Mouse (Mus musculus) lung, postnatal 0 days (tissue): ENCODE measurements around the gene Exoc3l.

ENCODE experiments used
- CTCF ChIP-seq: IDR thresholded peaks from 2 replicates; pipeline ENCODE4 v1.5.1; 2016; ENCODE audit warnings: antibody characterized with exemption, mild to moderate bottlenecking
- EP300 ChIP-seq: IDR thresholded peaks from 2 replicates; pipeline ENCODE4 v1.6.1; 2016; ENCODE audit warnings: antibody characterized with exemption, mild to moderate bottlenecking, control low read depth

DNA sequence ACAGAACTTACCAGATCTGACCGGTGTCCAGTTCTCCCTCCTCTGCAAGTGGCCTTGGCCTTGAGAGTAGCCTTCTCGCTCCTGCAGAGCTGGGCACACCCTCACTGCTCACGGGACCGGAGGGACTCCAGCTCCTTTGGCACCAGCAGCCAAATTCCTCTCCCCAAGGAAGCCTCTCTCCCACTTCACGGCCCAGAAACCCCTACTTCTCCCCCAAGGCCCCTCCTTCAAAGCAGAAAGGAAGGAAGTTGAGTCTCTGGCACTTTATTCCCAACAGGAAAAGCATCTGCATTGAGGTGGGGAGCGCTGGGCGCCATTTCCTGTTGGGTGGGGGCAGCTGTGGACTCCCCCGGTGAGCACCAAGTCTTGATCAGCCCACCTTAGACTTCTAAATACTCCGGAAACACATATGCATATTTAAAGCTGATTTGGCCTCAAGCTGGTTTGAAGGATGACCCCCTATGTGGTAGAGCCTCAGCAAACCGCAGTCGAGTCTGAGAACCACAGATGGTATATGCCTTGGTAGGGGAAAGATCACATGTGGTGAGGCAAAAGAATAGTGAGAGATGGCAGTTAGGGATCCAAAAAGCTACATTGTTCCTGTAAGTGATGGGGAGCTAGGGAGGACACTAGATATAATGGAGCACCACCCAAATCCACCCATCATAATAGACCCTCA lies at the start of gene Exoc3l:
- TF ChIP-seq CTCF (no peak), EP300 (peak; percentile 70)
